Mouse (Mus musculus) cerebellum, adult 2 months (tissue): ENCODE results near the gene Avil.

Experiments
- CTCF ChIP-seq: fragments of 200-500 bp; IDR thresholded peaks from 2 replicates; pipeline ENCODE4 v1.5.1; 2011; ENCODE audit warnings: low read depth, mild to moderate bottlenecking, control low read depth, low read length, moderate library complexity, borderline replicate concordance; ENCODE audit not compliant: insufficient read depth
- POLR2A ChIP-seq: fragments of 200-500 bp; IDR thresholded peaks from 2 replicates; pipeline ENCODE4 v1.6.1; 2011; ENCODE audit warnings: low read length, control low read depth, borderline replicate concordance; ENCODE audit not compliant: insufficient read depth

- TF ChIP-seq CTCF (no peak), POLR2A (no peak)
Observed at GRCm38 (mm10) chr10:127042468-127043115, 42.1 kb downstream of the Avil start.
